Mouse (Mus musculus): ENCODE results near the gene Spint2. TPM values are rescaled to one million over a fixed set of nuclear protein-coding genes. Genes with fewer than 3 reads are reported as not detected.

Gene Spint2
- total RNA-seq, 4 experiments from 2014 or later, result 11.2 to 15.9 (median 12.5) TPM

- no peak for DNase-seq (ENCODE audit: low spot score in 2 of 2)
Measured at GRCm38 (mm10) chr7:29304463-29305262, 23.0 kb upstream of the Spint2 start.

GRCm38 (mm10) chr7:29303738-29304462 lies 22.2 kb upstream of the Spint2 start, which contains the start of gene Dpf1:
TSS of gene Dpf1 (plus strand) at chr7:29303951.
- DNase-seq (ENCODE audit: low spot score in 2 of 2), result peak; percentile 60 to 77

- no peak for DNase-seq (ENCODE audit: low spot score in 2 of 2)
Measured at GRCm38 (mm10) chr7:29302641-29303040, 20.9 kb upstream of the Spint2 start.

GRCm38 (mm10) chr7:29301127-29301566 lies 19.4 kb upstream of the Spint2 start:
- peak in 1 of 2 experiments; percentile 33 for DNase-seq (ENCODE audit: low spot score in 2 of 2)

DNA sequence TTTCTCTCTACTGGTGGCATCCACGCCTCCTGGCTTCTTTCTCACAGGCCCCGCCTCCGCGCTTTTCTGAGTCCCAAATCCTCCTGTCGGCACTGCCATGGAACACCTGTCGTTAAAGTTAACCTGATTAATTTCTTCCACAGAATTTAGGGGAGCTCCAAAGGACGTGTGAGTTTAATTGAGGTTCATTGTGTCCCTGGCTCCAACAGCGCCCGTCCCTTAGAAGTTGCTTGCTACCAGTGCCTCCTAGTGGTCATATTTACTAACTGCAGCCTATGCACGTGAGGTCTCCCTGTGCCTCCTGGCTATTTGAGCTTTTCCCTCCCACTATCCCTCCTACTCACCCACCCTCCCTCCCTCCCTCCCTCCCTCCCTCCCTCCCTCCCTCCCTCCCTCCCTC lies 15.3 kb upstream of the Spint2 start:
- peak; percentile 40 to 64 for DNase-seq (ENCODE audit: low spot score in 2 of 2)

- DNase-seq (ENCODE audit: low spot score in 2 of 2), result no peak
Measured at GRCm38 (mm10) chr7:29295861-29296647, 14.3 kb upstream of the Spint2 start.

GRCm38 (mm10) chr7:29294111-29294761 lies 12.5 kb upstream of the Spint2 start:
- no peak for DNase-seq (ENCODE audit: low spot score in 2 of 2)

DNA sequence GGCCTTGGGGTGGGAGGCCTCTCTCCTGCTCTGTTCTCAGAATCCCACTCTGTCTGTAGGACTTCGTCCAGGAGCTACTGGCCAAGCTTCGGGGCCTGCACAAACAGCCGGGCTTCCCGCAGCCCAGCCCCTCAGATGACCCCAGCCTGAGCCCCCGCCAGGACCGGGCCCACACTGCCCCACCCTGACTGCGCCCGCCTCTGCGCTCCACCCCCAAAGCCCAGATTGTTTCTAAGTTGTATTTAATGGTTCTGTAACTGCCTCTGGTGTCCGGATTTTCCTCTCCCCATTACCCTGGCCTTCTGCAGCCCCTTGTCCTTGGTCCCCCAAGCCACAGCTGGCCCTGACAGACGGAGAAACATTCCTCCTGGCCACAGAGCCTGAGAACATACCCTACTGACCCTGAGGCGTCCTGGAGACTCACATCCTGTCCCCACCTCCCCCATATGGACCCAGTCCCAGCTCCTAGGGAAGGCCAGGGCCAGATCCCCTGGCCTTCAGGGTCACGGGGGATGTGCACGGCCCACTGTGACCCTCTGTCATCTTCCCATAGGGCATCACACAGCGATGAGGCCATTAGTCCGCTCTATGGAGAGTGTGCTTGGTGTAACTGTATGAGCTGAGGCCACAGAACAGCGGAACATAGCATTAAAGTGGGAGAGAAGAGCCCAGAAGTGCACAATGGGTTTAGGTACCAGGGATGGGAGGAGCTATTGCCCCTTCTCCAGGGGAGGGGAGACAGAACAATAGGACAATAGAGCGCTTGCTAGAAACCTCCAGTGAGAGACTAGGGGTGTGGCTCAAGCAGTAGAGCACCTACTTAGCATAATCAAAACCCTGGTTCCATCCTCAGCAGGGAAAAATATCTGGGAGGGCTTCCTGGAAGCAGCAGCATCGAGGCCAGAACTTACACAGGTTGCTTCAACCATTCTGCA lies 11.7 kb upstream of the Spint2 start:
- DNase-seq (ENCODE audit: low spot score in 2 of 2), result peak in 1 of 2 experiments; percentile 24

DNA sequence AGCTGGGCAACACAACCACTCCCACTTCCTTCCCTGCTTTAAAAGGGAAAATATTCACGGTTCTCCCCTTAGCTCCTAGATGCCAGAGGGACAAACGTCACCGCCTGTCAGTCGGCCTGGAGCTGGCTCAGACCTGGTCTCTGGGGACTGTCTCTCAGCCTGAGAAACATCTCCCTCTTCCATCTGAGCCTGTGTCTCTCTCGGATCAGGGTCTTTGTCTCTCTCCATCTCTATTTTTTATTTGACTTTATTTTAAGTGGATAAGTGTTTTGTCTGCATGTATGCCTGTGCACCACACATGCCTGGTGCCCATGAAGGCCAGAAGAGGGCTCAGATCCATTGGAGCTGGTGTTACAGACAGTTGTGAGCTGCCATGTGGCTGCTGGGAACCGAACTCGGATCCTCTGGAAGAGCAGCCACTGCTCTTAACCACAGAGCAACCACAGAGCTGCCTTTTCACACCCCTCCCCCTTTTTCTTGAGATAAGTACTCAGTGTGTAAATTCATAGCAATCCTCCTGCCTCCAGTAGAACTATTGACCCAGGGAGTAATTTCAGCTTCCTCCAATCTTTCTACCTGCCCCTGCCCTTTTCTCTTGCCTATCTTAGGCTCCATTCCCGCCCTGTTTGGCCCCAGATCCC lies 10.9 kb upstream of the Spint2 start:
- no peak for DNase-seq (ENCODE audit: low spot score in 2 of 2)

GRCm38 (mm10) chr7:29291616-29292457 lies 10.1 kb upstream of the Spint2 start:
- no peak for DNase-seq (ENCODE audit: low spot score in 2 of 2)

DNA sequence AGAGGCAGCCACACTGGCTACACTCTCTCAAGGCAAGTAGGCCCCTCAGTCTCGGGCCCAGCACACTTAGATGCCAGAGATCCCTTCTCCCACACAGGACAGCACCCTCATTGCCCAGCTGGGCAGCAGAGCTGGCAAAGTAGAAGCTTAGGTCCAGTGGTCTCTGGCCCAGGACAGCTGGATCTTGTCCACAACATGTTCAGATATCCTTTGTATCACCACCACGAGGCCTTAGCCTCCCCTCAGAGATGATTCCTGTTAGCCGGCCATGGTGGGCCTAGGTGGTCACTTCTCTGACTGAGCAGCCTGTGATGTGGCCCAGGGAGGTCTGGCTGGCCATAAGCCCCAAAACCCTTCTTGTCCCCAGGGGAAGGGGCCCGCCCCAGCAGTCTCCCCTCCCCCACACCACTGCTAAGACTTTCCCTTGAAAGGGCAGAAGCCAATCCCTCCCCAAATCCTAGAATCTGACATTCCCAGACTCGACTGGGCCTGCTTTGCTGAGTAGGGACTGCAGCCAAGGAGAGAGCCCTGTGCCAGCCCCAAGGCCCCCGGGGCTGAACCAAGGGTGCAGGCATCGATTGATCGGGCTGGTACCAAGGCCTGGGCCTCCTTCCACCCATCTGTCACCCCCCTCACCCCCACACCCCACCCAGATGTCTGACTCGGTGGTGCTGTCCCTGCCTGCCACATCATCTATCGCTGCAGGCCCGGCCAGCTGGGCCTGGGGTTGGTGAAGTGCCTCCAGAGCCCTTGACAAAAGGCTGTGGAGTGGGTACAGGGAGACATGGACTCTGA lies 9.2 kb upstream of the Spint2 start:
- no peak for DNase-seq (ENCODE audit: low spot score in 2 of 2)

GRCm38 (mm10) chr7:29289856-29290255 lies 8.1 kb upstream of the Spint2 start:
- DNase-seq (ENCODE audit: low spot score in 2 of 2), result no peak

- peak; percentile 55 to 57 for DNase-seq (ENCODE audit: low spot score in 2 of 2)
Measured at GRCm38 (mm10) chr7:29288942-29289638, 7.4 kb upstream of the Spint2 start, which contains the start of gene Ppp1r14a. TSS of gene Ppp1r14a (plus strand) at chr7:29289308.

GRCm38 (mm10) chr7:29288079-29288478 lies 6.4 kb upstream of the Spint2 start:
- no peak for DNase-seq (ENCODE audit: low spot score in 2 of 2)

GRCm38 (mm10) chr7:29287481-29287880 lies 5.8 kb upstream of the Spint2 start:
- no peak for DNase-seq (ENCODE audit: low spot score in 2 of 2)

- no peak for DNase-seq (ENCODE audit: low spot score in 2 of 2)
Measured at GRCm38 (mm10) chr7:29284523-29284922, 2.8 kb upstream of the Spint2 start.

DNA sequence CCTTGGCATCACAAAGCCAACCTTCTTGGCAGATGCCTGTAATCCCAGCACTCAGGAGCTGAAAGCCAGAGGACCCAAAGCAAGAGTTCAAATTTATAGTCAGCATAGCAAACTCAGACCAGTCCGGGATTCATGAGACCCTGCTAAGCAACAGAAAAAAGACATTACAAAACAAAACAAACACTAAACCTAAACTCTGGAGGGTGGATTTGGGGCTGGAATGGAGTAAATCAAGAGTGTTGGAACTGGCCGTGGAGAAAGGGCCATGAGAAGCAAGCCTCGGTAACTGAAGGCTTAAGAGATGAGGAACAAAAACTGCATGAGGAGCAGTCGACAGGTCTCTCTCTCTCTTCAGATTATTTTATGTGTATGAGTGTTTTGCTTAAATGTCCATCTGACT lies 2.2 kb upstream of the Spint2 start:
- DNase-seq (ENCODE audit: low spot score in 2 of 2), result no peak

Measured in gastrocnemius, adult 8-10 months (tissue).